Mouse (Mus musculus) lung, embryonic 14.5 days (tissue): ENCODE results near the gene Fgg. TPM values are rescaled to one million over a fixed set of nuclear protein-coding genes. Genes with fewer than 3 reads are reported as not detected.

Source experiments
- ATAC-seq: fragments of 200-750 bp; cut with Nextera tagmentation; 2 replicates; pipeline ENCODE4 v1.8.0; 2017; ENCODE audit warnings: mild to moderate bottlenecking, moderate TSS enrichment, moderate library complexity; ENCODE audit not compliant: insufficient read depth
- DNase-seq: peaks from one replicate; pipeline ENCODE4 v3.0.0-alpha.2; 2015
- H3K27ac ChIP-seq: fragments of 300-500 bp; sonication (generic); 2 replicates; pipeline ENCODE4 v1.5.1; 2014; ENCODE audit warnings: low read depth, mild to moderate bottlenecking, moderate library complexity
- H3K27me3 ChIP-seq: fragments of 300-500 bp; sonication (generic); 2 replicates; pipeline ENCODE4 v1.6.1; 2014; ENCODE audit warnings: low read length, control low read depth; ENCODE audit not compliant: insufficient read depth
- H3K36me3 ChIP-seq: fragments of 300-500 bp; sonication (generic); 2 replicates; pipeline ENCODE4 v1.6.1; 2014; ENCODE audit warnings: control low read depth; ENCODE audit not compliant: insufficient read depth
- H3K4me1 ChIP-seq: fragments of 300-500 bp; sonication (generic); 2 replicates; pipeline ENCODE4 v1.6.1; 2014; ENCODE audit warnings: antibody characterized with exemption, control low read depth; ENCODE audit not compliant: insufficient read depth
- H3K4me2 ChIP-seq: fragments of 300-500 bp; sonication (generic); 2 replicates; pipeline ENCODE4 v1.6.1; 2014; ENCODE audit warnings: mild to moderate bottlenecking
- H3K4me3 ChIP-seq: fragments of 300-500 bp; sonication (generic); 2 replicates; pipeline ENCODE4 v1.5.1; 2014; ENCODE audit warnings: low read depth, low read length
- H3K9ac ChIP-seq: fragments of 300-500 bp; sonication (generic); 2 replicates; pipeline ENCODE4 v1.6.1; 2014
- H3K9me3 ChIP-seq: fragments of 300-500 bp; sonication (generic); 2 replicates; pipeline ENCODE4 v1.6.1; 2016; ENCODE audit warnings: low read depth, low read length, control low read depth
- CTCF ChIP-seq: IDR thresholded peaks from 2 replicates; pipeline ENCODE4 v1.5.1; 2016; ENCODE audit warnings: antibody characterized with exemption, low read depth
- WGBS: fragments of 180-500 bp; shearing (Covaris S2); extraction: QIAGEN DNeasy Blood & Tissue Kit; methylation state at CpG from one replicate; pipeline ENCODE4 v1.1.7; 2014; 5-methylcytosine and 5-hydroxymethylcytosine counted together
- polyA plus RNA-seq: library from polyadenylated mRNA; unstranded; fragments of >200 nt; fragmentation: Nextera tagmentation; extraction: Ambion mirVana; gene quantifications from 2 replicates; pipeline ENCODE4 v1.2.1, GENCODE M21; 2014

Gene Fgg
- polyA plus RNA-seq, 1 experiment from 2014 or later, result not detected

DNA sequence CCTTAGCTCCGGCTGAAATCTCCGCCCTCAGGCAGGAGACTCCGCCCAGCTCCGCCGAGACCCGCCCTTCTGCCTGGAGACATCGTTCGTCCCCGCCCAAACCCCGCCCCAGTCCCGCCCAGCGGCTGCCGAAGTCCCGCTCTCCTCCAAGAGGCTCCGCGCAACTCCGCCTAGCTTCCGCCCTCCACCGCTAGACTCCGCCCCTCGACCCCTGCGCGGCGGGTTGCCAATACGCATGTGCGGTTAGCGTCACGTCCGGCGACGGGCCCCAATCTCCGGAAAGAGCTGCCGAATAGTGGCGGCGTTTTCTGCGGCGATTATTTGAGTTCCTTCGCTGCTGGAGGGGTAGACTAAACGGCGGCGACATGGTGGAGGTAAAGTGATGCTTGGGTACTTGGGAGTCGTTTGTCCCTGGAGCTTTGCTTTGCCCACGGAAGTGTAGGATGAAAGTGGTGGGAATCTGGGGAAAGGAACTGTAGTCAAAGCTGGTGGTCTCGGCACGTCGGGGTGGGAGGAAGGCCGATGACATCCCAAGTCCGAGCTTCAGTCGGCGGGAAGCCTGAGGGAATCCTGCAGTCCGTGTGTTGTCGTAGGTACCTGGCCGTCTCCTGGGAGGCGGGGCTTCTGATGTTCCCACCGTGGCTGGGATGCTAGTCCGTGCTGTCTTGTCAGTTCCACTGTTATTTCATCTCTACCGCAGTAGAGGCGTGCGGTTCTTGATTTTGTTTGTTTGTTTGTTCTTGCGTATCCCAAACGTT, 47.9 kb downstream of the Fgg start, which contains the start of gene Plrg1:
TSS of gene Plrg1 (plus strand) at position 242 of the 758 bp plus-strand sequence.
- peaks cover 9% of the 10 kb centered on the region for H3K4me1 ChIP-seq
- TF ChIP-seq CTCF, result peak; percentile 17; the same call in 1 of the 2 replicates
- H3K4me3 ChIP-seq, result peak within 1 kb of the TSS; percentile 81
- H3K27me3 ChIP-seq, result no peaks in the 10 kb centered on the region
- peak within 1 kb of the TSS; percentile 85 for H3K9ac ChIP-seq
- peak within 1 kb of the TSS; percentile 83 for H3K27ac ChIP-seq
- peak; percentile 98 for ATAC-seq
- peak; percentile 99 for DNase-seq
- H3K9me3 ChIP-seq, result no peaks in the 10 kb centered on the region
- peaks cover 34% of the 10 kb centered on the region for H3K36me3 ChIP-seq
- peak within 1 kb of the TSS; percentile 88 for H3K4me2 ChIP-seq
- WGBS, result under 1% methylated on average over 61 of the region's 61 CpGs

DNA sequence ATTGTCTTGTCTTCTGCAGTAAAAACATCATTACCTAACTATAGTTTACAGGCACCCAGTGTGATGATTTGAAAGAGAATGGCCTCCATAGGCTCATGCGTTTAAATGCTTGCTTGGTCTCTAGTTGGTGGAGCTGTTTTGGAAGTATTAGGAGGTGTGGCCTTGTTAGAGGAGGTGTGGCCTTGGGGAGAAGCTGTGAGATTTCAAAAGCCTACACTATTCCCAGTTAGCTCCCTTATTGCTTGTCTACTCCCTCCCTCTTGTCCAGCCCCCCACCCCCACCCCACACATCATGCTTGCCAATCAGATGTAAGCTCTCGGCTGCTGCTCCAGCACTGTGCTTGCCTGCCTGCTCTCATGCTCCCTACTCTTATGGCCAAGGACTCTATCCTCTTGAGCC, 49.5 kb downstream of the Fgg start:
- ATAC-seq (no peak), DNase-seq (no peak)
- H3K9ac ChIP-seq, result no peak overlapping the region
- WGBS, result 89% methylated on average over 2 of the region's 2 CpGs
- no peak overlapping the region for H3K4me2 ChIP-seq
- H3K4me1 ChIP-seq, result peaks cover 9% of the 10 kb centered on the region
- no peaks in the 10 kb centered on the region for H3K27me3 ChIP-seq
- no peak overlapping the region for H3K4me3 ChIP-seq
- no peak overlapping the region for H3K27ac ChIP-seq
- H3K9me3 ChIP-seq, result no peaks in the 10 kb centered on the region
- H3K36me3 ChIP-seq, result peaks cover 50% of the 10 kb centered on the region
- no peak for TF ChIP-seq CTCF

Other genes with a start within 250 kb of the Fgg start
- gene Rbm46, start 131.2 kb upstream of the Fgg start, polyA plus RNA-seq, result 16.6 and 18.4 TPM in 2 replicates
- 0.46 and 1.0 TPM in 2 replicates for gene Lrat, start 103.8 kb upstream of the Fgg start, polyA plus RNA-seq
- 0.11 and 0.20 TPM in 2 replicates for gene Fga, start 18.4 kb downstream of the Fgg start, polyA plus RNA-seq
- 0.09 TPM in 2 replicates for gene Fgb, start 42.1 kb downstream of the Fgg start, polyA plus RNA-seq
- gene Plrg1, start 47.8 kb downstream of the Fgg start, polyA plus RNA-seq, result 114 and 115 TPM in 2 replicates
- gene Dchs2, start 120.2 kb downstream of the Fgg start, polyA plus RNA-seq, result 0.20 and 0.28 TPM in 2 replicates